Mouse (Mus musculus): ENCODE measurements around the gene Gm20388.

DNA sequence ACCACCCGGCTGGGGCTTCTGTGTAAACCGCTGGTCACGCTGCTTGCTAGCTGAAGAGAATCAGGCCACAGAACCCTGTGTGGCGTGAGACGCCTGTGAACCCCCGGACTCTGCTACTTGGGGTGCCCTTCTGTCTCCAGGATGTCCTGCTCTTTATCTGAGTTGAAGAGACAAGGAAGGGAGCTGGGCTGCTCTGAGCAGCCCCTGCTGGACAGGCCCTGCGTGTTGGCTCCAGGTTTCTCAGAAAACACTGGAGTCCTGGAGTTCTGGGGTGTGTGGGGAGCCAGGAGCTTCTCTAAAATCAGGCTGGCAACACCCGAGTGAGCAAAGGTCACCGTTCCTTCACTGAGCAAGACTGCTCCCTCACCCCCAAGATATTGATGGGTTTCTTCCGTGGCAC is 971.0 kb downstream of the Gm20388 start:
- TF ChIP-seq GATA1 (IDR thresholded peaks at IDR 0.05; ENCODE audit: low read length) (no peak), TAL1 (IDR thresholded peaks at IDR 0.05; ENCODE audit: low read length) (no peak)

Measured in erythroblast, embryonic 14.5 days (primary cell).